Mouse (Mus musculus) ES-E14 (cell line): ENCODE measurements around the gene L2hgdh. TPM values are rescaled to one million over a fixed set of nuclear protein-coding genes. Genes with fewer than 3 reads are reported as not detected.

Experiments
- DNase-seq: peaks from one replicate; pipeline ENCODE4 v3.0.0-alpha.2; 2013; ENCODE audit warnings: low read depth, low spot score
- H3K27ac ChIP-seq: 2 replicates; pipeline ENCODE4 v1.5.1; 2012; ENCODE audit warnings: low read depth, mild to moderate bottlenecking, low read length, moderate library complexity, mixed read lengths; ENCODE audit not compliant: poor library complexity, insufficient read depth, severe bottlenecking
- H3K36me3 ChIP-seq: 2 replicates; pipeline ENCODE4 v1.6.1; 2012; ENCODE audit warnings: mild to moderate bottlenecking, low read length, moderate library complexity, mixed read lengths; ENCODE audit not compliant: control insufficient read depth, poor library complexity, insufficient read depth, severe bottlenecking
- H3K4me1 ChIP-seq, 2 experiments: fragments of 150-350 bp in 1 of 2; sonication (generic) in 1 of 2; 2 replicates each; pipeline ENCODE4 v1.6.1; 2012; ENCODE audit warnings: low read length in 2 of 2, mild to moderate bottlenecking in 1 of 2, mixed read lengths in 1 of 2; ENCODE audit not compliant: control insufficient read depth in 2 of 2, insufficient read depth in 2 of 2, poor library complexity in 1 of 2
- H3K4me3 ChIP-seq, 2 experiments: fragments of 150-350 bp in 1 of 2; sonication (generic) in 1 of 2; 2 replicates each; pipeline ENCODE4 v1.5.1; 2012; ENCODE audit warnings: low read length in 2 of 2, low read depth in 1 of 2, mild to moderate bottlenecking in 1 of 2, mixed read lengths in 1 of 2; ENCODE audit not compliant: insufficient read depth in 1 of 2, poor library complexity in 1 of 2, severe bottlenecking in 1 of 2
- H3K9ac ChIP-seq: 2 replicates; pipeline ENCODE4 v1.6.1; 2012; ENCODE audit warnings: low read depth, mild to moderate bottlenecking, low read length, mixed read lengths; ENCODE audit not compliant: poor library complexity, insufficient read depth, severe bottlenecking
- H3K9me3 ChIP-seq: fragments of 150-350 bp; sonication (generic); 2 replicates; pipeline ENCODE4 v1.6.1; 2012; ENCODE audit warnings: low read depth, mild to moderate bottlenecking, low read length; ENCODE audit not compliant: control insufficient read depth, insufficient read depth
- CHD2 ChIP-seq: IDR thresholded peaks from 2 replicates; pipeline ENCODE4 v1.6.1; 2014; ENCODE audit warnings: mild to moderate bottlenecking, low read depth, low read length, inconsistent platforms
- HCFC1 ChIP-seq: IDR thresholded peaks from 2 replicates; pipeline ENCODE4 v1.6.1; 2012; ENCODE audit warnings: low read length, inconsistent platforms, borderline replicate concordance; ENCODE audit not compliant: insufficient read depth
- MAFK ChIP-seq: IDR thresholded peaks from 2 replicates; pipeline ENCODE4 v1.6.1; 2014; ENCODE audit warnings: mild to moderate bottlenecking, low read depth, low read length, inconsistent platforms; ENCODE audit not compliant: insufficient read depth
- ZC3H11A ChIP-seq: IDR thresholded peaks from 2 replicates; pipeline ENCODE4 v1.6.1; 2012; ENCODE audit warnings: low read depth, mild to moderate bottlenecking, inconsistent platforms, low read length, borderline replicate concordance
- ZNF384 ChIP-seq: IDR thresholded peaks from 2 replicates; pipeline ENCODE4 v1.6.1; 2012; ENCODE audit warnings: low read depth, low read length, inconsistent platforms
- in situ Hi-C, 2 experiments: fragments of 600-800 bp; cut with MboI; formaldehyde crosslinking; loops; one replicate each; pipeline ENCODE4 v1.15.1; 2025; ENCODE audit warnings: low sequenced_read_pairs in 2 of 2, inconsistent platforms in 1 of 2; ENCODE audit not compliant: unreplicated experiment in 2 of 2
- total RNA-seq: library from RNA; depleted of rRNA; stranded (reverse); fragments of 300-350 nt; gene quantifications from 2 replicates; pipeline ENCODE4 v1.2.3, GENCODE M21; 2012; rRNA removed

The L2hgdh gene
- total RNA-seq, 1 experiment, result 28.2 TPM

DNA sequence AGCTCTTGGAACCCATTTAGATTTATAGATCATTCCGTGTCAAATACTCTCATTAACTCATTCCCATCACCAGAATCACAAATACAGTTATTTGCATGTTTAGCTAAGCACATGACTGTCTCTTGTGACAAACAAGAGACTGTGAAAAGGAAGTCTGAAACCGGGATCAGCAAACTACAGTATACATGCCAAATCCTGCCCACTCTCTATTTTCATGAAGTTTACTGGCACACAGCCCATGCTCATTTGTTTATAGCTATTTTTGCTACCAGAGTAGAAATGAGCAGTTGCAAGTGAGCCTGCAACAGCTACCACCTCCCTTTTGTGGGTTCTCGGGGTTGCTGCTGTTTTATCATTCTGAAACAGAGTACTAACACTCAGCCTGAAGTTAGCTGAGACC is 79.8 kb downstream of the L2hgdh start:
- Histone ChIP-seq H3K27ac (no peak overlapping the region), H3K36me3 (no peaks in the 10 kb centered on the region; the same call in 1 of the 2 replicates), H3K4me1 (no peaks in the 10 kb centered on the region), H3K4me3 (no peak overlapping the region), H3K9ac (no peak overlapping the region), H3K9me3 (no peaks in the 10 kb centered on the region)
- no peak for TF ChIP-seq HCFC1
- no peak for TF ChIP-seq ZNF384
- no peak for TF ChIP-seq MAFK
- TF ChIP-seq CHD2, result no peak
- TF ChIP-seq ZC3H11A, result no peak
- no peak for DNase-seq
- in situ Hi-C loops, result no loop called here

DNA sequence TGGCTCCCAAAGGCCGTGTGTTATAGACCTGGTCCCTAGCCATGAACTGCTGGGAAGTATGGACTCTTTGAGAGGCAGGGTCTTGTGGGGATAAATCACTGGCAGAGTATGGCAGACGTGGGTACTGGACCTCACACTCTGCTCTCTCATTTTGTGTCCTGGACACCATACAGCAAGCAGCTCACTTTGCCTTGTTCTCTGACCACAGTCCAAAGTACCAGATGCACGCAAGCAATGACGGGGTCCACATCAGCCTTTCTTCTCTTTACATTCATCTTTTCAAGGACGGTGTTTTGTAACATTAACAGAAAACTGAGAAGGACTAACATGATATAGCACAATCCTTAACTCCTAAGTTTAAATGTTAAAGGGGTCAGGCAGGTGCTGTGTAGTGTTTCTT is 81.8 kb downstream of the L2hgdh start:
- in situ Hi-C loops, result no loop called here
- no peak for DNase-seq
- no peak overlapping the region for H3K9ac ChIP-seq
- TF ChIP-seq HCFC1 (no peak), MAFK (no peak), CHD2 (no peak), ZC3H11A (no peak), ZNF384 (no peak)
- no peak overlapping the region for H3K27ac ChIP-seq
- H3K9me3 ChIP-seq, result no peaks in the 10 kb centered on the region
- H3K4me3 ChIP-seq, result no peak overlapping the region
- no peaks in the 10 kb centered on the region for H3K4me1 ChIP-seq
- no peaks in the 10 kb centered on the region; the same call in 1 of the 2 replicates for H3K36me3 ChIP-seq

Other genes with a start within 250 kb of the L2hgdh start
- 6.9 and 7.5 TPM in 2 replicates for gene Vcpkmt, start 141.8 kb downstream of the L2hgdh start, total RNA-seq
- gene Sos2, start 43.0 kb downstream of the L2hgdh start, total RNA-seq, result 3.5 and 6.9 TPM in 2 replicates
- 7.9 and 9.6 TPM in 2 replicates for gene Atp5s, start 77 bp upstream of the L2hgdh start, total RNA-seq
- 0.90 and 3.0 TPM in 2 replicates for gene Cdkl1, start 66.4 kb upstream of the L2hgdh start, total RNA-seq
- 2.5 and 5.8 TPM in 2 replicates for gene Atl1, start 167.7 kb upstream of the L2hgdh start, total RNA-seq
- gene Map4k5, start 168.3 kb upstream of the L2hgdh start, total RNA-seq, result 22.5 and 29.8 TPM in 2 replicates